Mouse (Mus musculus): ENCODE results near the gene Olfr344. TPM values are rescaled to one million over a fixed set of nuclear protein-coding genes. Genes with fewer than 3 reads are reported as not detected.

The Olfr344 gene
- total RNA-seq (2023), result not detected

DNA sequence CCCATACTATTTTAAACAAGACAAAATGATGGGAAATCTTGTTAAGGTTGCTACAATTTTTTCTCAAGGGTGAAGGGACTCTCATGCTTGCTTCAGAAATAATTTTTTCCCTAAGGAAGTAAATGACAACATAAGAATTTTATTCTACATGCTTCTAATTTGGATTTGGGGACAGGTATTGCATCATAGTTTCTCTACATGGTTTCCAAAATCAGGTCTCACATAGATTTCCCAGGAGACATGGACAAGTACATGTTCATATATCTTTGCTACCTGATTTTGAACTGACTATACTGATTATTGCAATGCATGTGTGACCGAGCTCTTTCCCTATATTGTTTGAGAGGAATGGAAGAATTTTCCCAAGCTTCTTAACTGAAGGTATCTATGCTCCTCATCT is at the start of gene Olfr344:
Gene Olfr344, plus strand, starts transcription at position 301 of the 400 bp plus-strand sequence.

GRCm38 (mm10) chr2:36524698-36525097 is 41.8 kb upstream of the Olfr344 start, which contains the start of gene Olfr342:
Gene Olfr342, plus strand, starts transcription at chr2:36524998.

Other genes with a start within 250 kb of the Olfr344 start
- gene Olfr338, start 193.1 kb upstream of the Olfr344 start, total RNA-seq (2023), result not detected
- not detected for gene Olfr339, start 147.7 kb upstream of the Olfr344 start, total RNA-seq (2023)
- gene Olfr340, start 114.1 kb upstream of the Olfr344 start, total RNA-seq (2023), result not detected
- not detected for gene Olfr341, start 84.2 kb upstream of the Olfr344 start, total RNA-seq (2023)
- not detected for gene Olfr342, start 41.7 kb upstream of the Olfr344 start, total RNA-seq (2023)
- gene Olfr345, start 73.4 kb downstream of the Olfr344 start, total RNA-seq (2023), result not detected
- not detected for gene Olfr346, start 119.1 kb downstream of the Olfr344 start, total RNA-seq (2023)
- not detected for gene Olfr347, start 165.2 kb downstream of the Olfr344 start, total RNA-seq (2023)
- not detected for gene Olfr348, start 217.6 kb downstream of the Olfr344 start, total RNA-seq (2023)
- gene Olfr50, start 223.9 kb downstream of the Olfr344 start, total RNA-seq (2023), result not detected

All from neutrophil, adult 83 days (primary cell).